Mouse (Mus musculus): Measurements from ENCODE around the gene Helt. TPM values are rescaled to one million over a fixed set of nuclear protein-coding genes. Genes with fewer than 3 reads are reported as not detected.

Helt gene
- polyA plus RNA-seq, 1 experiment from 2014 or later, result not detected

- no peaks in the 10 kb centered on the region for H3K9me3 ChIP-seq (replicated peaks)
- H3K4me3 ChIP-seq (replicated peaks), result no peak overlapping the region
- H3K36me3 ChIP-seq (replicated peaks), result no peaks in the 10 kb centered on the region
- ATAC-seq (ENCODE audit: insufficient read depth), result no peak
- WGBS (ENCODE audit: insufficient replicate concordance), result 4% methylated on average over 11 of the region's 11 CpGs
- H3K4me1 ChIP-seq (replicated peaks), result no peaks in the 10 kb centered on the region
- H3K9ac ChIP-seq, result no peak overlapping the region
- H3K27me3 ChIP-seq, result peaks cover 76% of the 10 kb centered on the region
- H3K27ac ChIP-seq (replicated peaks), result no peak overlapping the region
- no peak overlapping the region for H3K4me2 ChIP-seq
Observed at GRCm38 (mm10) chr8:46296551-46296950, 2.1 kb upstream of the Helt start.

- WGBS (ENCODE audit: insufficient replicate concordance), result 7% methylated on average over 8 of the region's 8 CpGs
- no peaks in the 10 kb centered on the region for H3K4me1 ChIP-seq (replicated peaks)
- H3K27me3 ChIP-seq, result peaks cover 82% of the 10 kb centered on the region
- no peak overlapping the region for H3K4me3 ChIP-seq (replicated peaks)
- ATAC-seq (ENCODE audit: insufficient read depth), result no peak
- H3K36me3 ChIP-seq (replicated peaks), result no peaks in the 10 kb centered on the region
- H3K9me3 ChIP-seq (replicated peaks), result no peaks in the 10 kb centered on the region
- no peak overlapping the region for H3K27ac ChIP-seq (replicated peaks)
- H3K4me2 ChIP-seq, result no peak overlapping the region
- no peak overlapping the region for H3K9ac ChIP-seq
Observed at GRCm38 (mm10) chr8:46295951-46296350, 1.5 kb upstream of the Helt start.

- ATAC-seq (ENCODE audit: insufficient read depth), result no peak
- H3K4me2 ChIP-seq, result no peak overlapping the region
- H3K27me3 ChIP-seq, result peaks cover 91% of the 10 kb centered on the region
- no peak overlapping the region for H3K9ac ChIP-seq
- H3K4me3 ChIP-seq (replicated peaks), result no peak overlapping the region
- WGBS (ENCODE audit: insufficient replicate concordance), result 3% methylated on average over 14 of the region's 14 CpGs
- no peaks in the 10 kb centered on the region for H3K36me3 ChIP-seq (replicated peaks)
- no peaks in the 10 kb centered on the region for H3K9me3 ChIP-seq (replicated peaks)
- no peak overlapping the region for H3K27ac ChIP-seq (replicated peaks)
- H3K4me1 ChIP-seq (replicated peaks), result no peaks in the 10 kb centered on the region
Observed at GRCm38 (mm10) chr8:46295101-46295534, 647 bp upstream of the Helt start.

- H3K27me3 ChIP-seq, result peaks cover 91% of the 10 kb centered on the region
- 2% methylated on average over 16 of the region's 16 CpGs for WGBS (ENCODE audit: insufficient replicate concordance)
- H3K36me3 ChIP-seq (replicated peaks), result no peaks in the 10 kb centered on the region
- no peaks in the 10 kb centered on the region for H3K9me3 ChIP-seq (replicated peaks)
- no peak for ATAC-seq (ENCODE audit: insufficient read depth)
- H3K4me3 ChIP-seq (replicated peaks), result no peak overlapping the region
- H3K27ac ChIP-seq (replicated peaks), result no peak overlapping the region
- no peak overlapping the region for H3K9ac ChIP-seq
- no peaks in the 10 kb centered on the region for H3K4me1 ChIP-seq (replicated peaks)
- no peak overlapping the region for H3K4me2 ChIP-seq
Observed at GRCm38 (mm10) chr8:46293741-46294151, 725 bp downstream of the Helt start.

GRCm38 (mm10) chr8:46293201-46293600, 1.3 kb downstream of the Helt start:
- Histone ChIP-seq H3K4me2 (no peak overlapping the region), H3K36me3 (replicated peaks) (no peaks in the 10 kb centered on the region), H3K27ac (replicated peaks) (no peak overlapping the region), H3K9me3 (replicated peaks) (no peaks in the 10 kb centered on the region), H3K27me3 (peaks cover 93% of the 10 kb centered on the region), H3K9ac (no peak overlapping the region), H3K4me1 (replicated peaks) (no peaks in the 10 kb centered on the region), H3K4me3 (replicated peaks) (no peak overlapping the region)
- ATAC-seq (ENCODE audit: insufficient read depth), result no peak
- 3% methylated on average over 14 of the region's 14 CpGs for WGBS (ENCODE audit: insufficient replicate concordance)

- WGBS (ENCODE audit: insufficient replicate concordance), result 4% methylated on average over 33 of the region's 33 CpGs
- Histone ChIP-seq H3K36me3 (replicated peaks) (no peaks in the 10 kb centered on the region), H3K4me1 (replicated peaks) (no peaks in the 10 kb centered on the region), H3K27me3 (peaks cover 88% of the 10 kb centered on the region), H3K27ac (replicated peaks) (no peak overlapping the region), H3K9me3 (replicated peaks) (no peaks in the 10 kb centered on the region), H3K4me3 (replicated peaks) (no peak overlapping the region), H3K9ac (no peak overlapping the region), H3K4me2 (no peak overlapping the region)
- ATAC-seq (ENCODE audit: insufficient read depth), result no peak
Observed at GRCm38 (mm10) chr8:46291931-46292675, 2.4 kb downstream of the Helt start.

- 40% methylated on average over 11 of the region's 11 CpGs for WGBS (ENCODE audit: insufficient replicate concordance)
- H3K9ac ChIP-seq, result no peak overlapping the region
- H3K4me3 ChIP-seq (replicated peaks), result no peak overlapping the region
- H3K36me3 ChIP-seq (replicated peaks), result no peaks in the 10 kb centered on the region
- no peak for ATAC-seq (ENCODE audit: insufficient read depth)
- H3K9me3 ChIP-seq (replicated peaks), result no peaks in the 10 kb centered on the region
- H3K4me1 ChIP-seq (replicated peaks), result no peaks in the 10 kb centered on the region
- H3K4me2 ChIP-seq, result no peak overlapping the region
- H3K27ac ChIP-seq (replicated peaks), result no peak overlapping the region
- H3K27me3 ChIP-seq, result peaks cover 60% of the 10 kb centered on the region
Observed at GRCm38 (mm10) chr8:46289274-46289673, 5.2 kb downstream of the Helt start.

- Histone ChIP-seq H3K27me3 (peaks cover 47% of the 10 kb centered on the region), H3K36me3 (replicated peaks) (no peaks in the 10 kb centered on the region), H3K9me3 (replicated peaks) (no peaks in the 10 kb centered on the region), H3K27ac (replicated peaks) (no peak overlapping the region), H3K9ac (no peak overlapping the region), H3K4me2 (no peak overlapping the region), H3K4me3 (replicated peaks) (no peak overlapping the region), H3K4me1 (replicated peaks) (no peaks in the 10 kb centered on the region)
- WGBS (ENCODE audit: insufficient replicate concordance), result 67% methylated on average over 6 of the region's 6 CpGs
- ATAC-seq (ENCODE audit: insufficient read depth), result no peak
Observed at GRCm38 (mm10) chr8:46288021-46288420, 6.5 kb downstream of the Helt start.

GRCm38 (mm10) chr8:46285980-46286379, 8.5 kb downstream of the Helt start:
- ATAC-seq (ENCODE audit: insufficient read depth), result no peak
- no peak overlapping the region for H3K4me3 ChIP-seq (replicated peaks)

GRCm38 (mm10) chr8:46281536-46281935, 12.9 kb downstream of the Helt start:
- no peaks in the 10 kb centered on the region for H3K4me1 ChIP-seq (replicated peaks)
- no peak overlapping the region for H3K27ac ChIP-seq (replicated peaks)
- H3K27me3 ChIP-seq, result no peaks in the 10 kb centered on the region
- no peaks in the 10 kb centered on the region for H3K9me3 ChIP-seq (replicated peaks)
- no peak overlapping the region for H3K4me3 ChIP-seq (replicated peaks)
- H3K36me3 ChIP-seq (replicated peaks), result no peaks in the 10 kb centered on the region
- ATAC-seq (ENCODE audit: insufficient read depth), result no peak
- H3K9ac ChIP-seq, result no peak overlapping the region
- H3K4me2 ChIP-seq, result no peak overlapping the region
- WGBS (ENCODE audit: insufficient replicate concordance), result 7% methylated on average over 13 of the region's 13 CpGs

More at GRCm38 (mm10) chr8:46285980-46286379, 8.5 kb downstream of the Helt start:
- Histone ChIP-seq H3K27ac (replicated peaks) (no peak overlapping the region), H3K9me3 (replicated peaks) (no peaks in the 10 kb centered on the region), H3K9ac (no peak overlapping the region), H3K36me3 (replicated peaks) (no peaks in the 10 kb centered on the region), H3K27me3 (peaks cover 27% of the 10 kb centered on the region), H3K4me2 (no peak overlapping the region), H3K4me1 (replicated peaks) (no peaks in the 10 kb centered on the region)
- WGBS (ENCODE audit: insufficient replicate concordance), result 68% methylated on average over 4 of the region's 4 CpGs

- H3K27ac ChIP-seq (replicated peaks), result no peak overlapping the region
- H3K4me2 ChIP-seq, result no peak overlapping the region
- no peak overlapping the region for H3K4me3 ChIP-seq (replicated peaks)
- H3K27me3 ChIP-seq, result no peaks in the 10 kb centered on the region
- no peak for ATAC-seq (ENCODE audit: insufficient read depth)
- no peak overlapping the region for H3K9ac ChIP-seq
- H3K4me1 ChIP-seq (replicated peaks), result no peaks in the 10 kb centered on the region
- WGBS (ENCODE audit: insufficient replicate concordance), result 76% methylated on average over 14 of the region's 14 CpGs
- no peaks in the 10 kb centered on the region for H3K36me3 ChIP-seq (replicated peaks)
- no peaks in the 10 kb centered on the region for H3K9me3 ChIP-seq (replicated peaks)
Observed at GRCm38 (mm10) chr8:46276939-46277338, 17.5 kb downstream of the Helt start.

- Histone ChIP-seq H3K4me2 (no peak overlapping the region), H3K9me3 (replicated peaks) (no peaks in the 10 kb centered on the region), H3K27ac (replicated peaks) (no peak overlapping the region), H3K36me3 (replicated peaks) (no peaks in the 10 kb centered on the region), H3K4me1 (replicated peaks) (no peaks in the 10 kb centered on the region), H3K9ac (no peak overlapping the region), H3K27me3 (no peaks in the 10 kb centered on the region), H3K4me3 (replicated peaks) (no peak overlapping the region)
- no peak for ATAC-seq (ENCODE audit: insufficient read depth)
- 50% methylated on average over 6 of the region's 6 CpGs for WGBS (ENCODE audit: insufficient replicate concordance)
Observed at GRCm38 (mm10) chr8:46270741-46271140, 23.7 kb downstream of the Helt start.

Data from liver, embryonic 15.5 days (tissue).